Mouse (Mus musculus): ENCODE results near the gene Klhl41.
A peak's percentile ranks its signal among the peaks of the same experiment; 100 is the strongest.

GRCm38 (mm10) chr2:69635807-69636206 lies 34.1 kb upstream of the Klhl41 start:
- TF ChIP-seq CTCF (IDR thresholded peaks at IDR 0.05; ENCODE audit: low read depth) (peak; percentile 66), EP300 (optimal IDR thresholded peaks at IDR 0.05) (no peak)
